In genomic region chr1:155229464-155230411, GRCm38 (mm10) we compare ENCODE assay signal across 8 mouse cellular contexts. TPM values are rescaled to one million over a fixed set of nuclear protein-coding genes. Genes with fewer than 3 reads are reported as not detected.
DNase-seq lines count a peak whose midpoint lies in the region; ATAC-seq and TF ChIP-seq lines count a peak whose summit lies in the region.

No protein-coding gene starts in this region.

- peak overlapping the region; percentile 25 for H3K27ac ChIP-seq in gastrocnemius, adult 2 months
- peak overlapping the region; percentile 90 for H3K27ac ChIP-seq in hindbrain, postnatal 0 days
- peak overlapping the region; percentile 92 for H3K27ac ChIP-seq in neural tube, embryonic 13.5 days (replicated peaks)

- H3K36me3 ChIP-seq in hindbrain, postnatal 0 days (ENCODE audit: insufficient read depth, low read length): no peaks in the 10 kb centered on the region
- H3K36me3 ChIP-seq in neural tube, embryonic 13.5 days: no peaks in the 10 kb centered on the region

- intact Hi-C loops in gastrocnemius, adult 2 months (cut with DNase I): loop anchor here (10.0 kb wide), 1 partner anchor 445 kb away; no protein-coding TSS in a partner anchor

- peak; percentile 32 for DNase-seq in kidney, adult 18-20 months
- no peak for DNase-seq in kidney, adult 8-10 months
- DNase-seq in brain, embryonic 14.5 days (ENCODE audit: low read depth): peak; percentile 87
- DNase-seq in gastrocnemius, adult 2 months: peak; percentile 77
- peak; percentile 74 for DNase-seq in hindbrain, postnatal 0 days (ENCODE audit: low spot score)
- no peak for DNase-seq in adrenal gland, adult 8-10 months
- DNase-seq in B cell, adult 2 months: no peak

- H3K4me1 ChIP-seq in hindbrain, postnatal 0 days (ENCODE audit: insufficient read depth, low read length): peaks cover 30% of the 10 kb centered on the region
- peaks cover 81% of the 10 kb centered on the region for H3K4me1 ChIP-seq in neural tube, embryonic 13.5 days (replicated peaks)

- H3K9ac ChIP-seq in hindbrain, postnatal 0 days (replicated peaks; ENCODE audit: low read length): peak overlapping the region; percentile 30; the same call in 1 of the 2 replicates
- H3K9ac ChIP-seq in neural tube, embryonic 13.5 days: peak overlapping the region; percentile 46

- no peak for TF ChIP-seq CTCF in brain, embryonic 14.5 days (IDR thresholded peaks at IDR 0.05; ENCODE audit: borderline replicate concordance, extremely low read depth, insufficient read depth, insufficient read length)
- TF ChIP-seq CTCF in gastrocnemius, adult 2 months (IDR thresholded peaks at IDR 0.05): no peak
- TF ChIP-seq CTCF in hindbrain, postnatal 0 days (IDR thresholded peaks at IDR 0.05; ENCODE audit: low read depth): no peak

- 0 out of 2 replicates have a peak overlapping the region, but pooled peaks have one; percentile 3 for H3K4me2 ChIP-seq in hindbrain, postnatal 0 days (ENCODE audit: low read depth, low read length)
- 0 out of 2 replicates have a peak overlapping the region, but pooled peaks have one; percentile 7 for H3K4me2 ChIP-seq in neural tube, embryonic 13.5 days

- 19% methylated on average over 14 of the region's 14 CpGs for WGBS in hindbrain, postnatal 0 days
- WGBS in neural tube, embryonic 13.5 days: 16% methylated on average over 14 of the region's 14 CpGs

- TF ChIP-seq POLR2A in brain, embryonic 14.5 days (IDR thresholded peaks at IDR 0.05; ENCODE audit: borderline replicate concordance, extremely low read depth, insufficient read depth, insufficient read length, poor library complexity, severe bottlenecking): no peak

- no peaks in the 10 kb centered on the region for H3K9me3 ChIP-seq in hindbrain, postnatal 0 days (ENCODE audit: low read length)
- no peaks in the 10 kb centered on the region for H3K9me3 ChIP-seq in neural tube, embryonic 13.5 days

- H3K27me3 ChIP-seq in hindbrain, postnatal 0 days (ENCODE audit: insufficient read depth, low read length): no peaks in the 10 kb centered on the region
- H3K27me3 ChIP-seq in neural tube, embryonic 13.5 days: no peaks in the 10 kb centered on the region

- peak; percentile 58 for ATAC-seq in hindbrain, postnatal 0 days
- ATAC-seq in neural tube, embryonic 13.5 days (ENCODE audit: low read depth): peak; percentile 60

- H3K4me3 ChIP-seq in gastrocnemius, adult 2 months: 0 out of 2 replicates have a peak overlapping the region, but pooled peaks have one; percentile 7
- H3K4me3 ChIP-seq in hindbrain, postnatal 0 days (ENCODE audit: low read length): no peak overlapping the region
- H3K4me3 ChIP-seq in neural tube, embryonic 13.5 days: no peak overlapping the region

RNA-seq across cellular contexts. Expression of gene BC034090, which starts 14.5 kb away (rescaled TPM):
- 10.4 and 13.3 TPM in 2 replicates for polyA plus RNA-seq in brain, embryonic 14.5 days (2012; rRNA removed)
- total RNA-seq in gastrocnemius, adult 2 months (2021): 1 to 10 TPM in 1 of 2 experiments, under 1 TPM in 1; 0.94 to 1.8 TPM
- 16.1 and 18.8 TPM in 2 replicates for total RNA-seq in hindbrain, postnatal 0 days (2014; rRNA removed)
- polyA plus RNA-seq in hindbrain, postnatal 0 days (2015; fragmentation: Nextera tagmentation; extraction: Ambion mirVana): 3.6 and 3.7 TPM in 2 replicates
- 3.5 and 6.4 TPM in 2 replicates for polyA plus RNA-seq in neural tube, embryonic 13.5 days (2015; fragmentation: Nextera tagmentation; extraction: Ambion mirVana)
- 10 to 100 TPM; 28.2 to 60.1 (median 36.1) TPM for total RNA-seq in adrenal gland, adult 8-10 months (2022)

Comparison
In these comparisons a context has a peak if more than half of its experiments do, and no peak if none do; other contexts are left out.
1. DNase-seq: peak in kidney, adult 18-20 months (single experiment), brain, embryonic 14.5 days (single experiment), gastrocnemius, adult 2 months (single experiment) and hindbrain, postnatal 0 days (single experiment); none in kidney, adult 8-10 months (0 of 2), adrenal gland, adult 8-10 months (single experiment) and B cell, adult 2 months (0 of 2).
2. H3K27ac ChIP-seq: peak in every context shown above with its lines; median percentile 92 in neural tube, embryonic 13.5 days; 90 in hindbrain, postnatal 0 days; 25 in gastrocnemius, adult 2 months.